Mouse (Mus musculus): ENCODE data around the gene Nr5a1. TPM values are rescaled to one million over a fixed set of nuclear protein-coding genes. Genes with fewer than 3 reads are reported as not detected.

Nr5a1 gene
- total and polyA plus RNA-seq, 2 experiments from 2014 or later, result not detected

GRCm38 (mm10) chr2:38700177-38700576 is 14.2 kb downstream of the Nr5a1 start:
- H3K4me1 ChIP-seq (ENCODE audit: control insufficient read depth, insufficient read depth), result no peaks in the 10 kb centered on the region
- no peaks in the 10 kb centered on the region for H3K36me3 ChIP-seq (replicated peaks; ENCODE audit: control insufficient read depth, insufficient read depth, low read length)
- peaks cover 55% of the 10 kb centered on the region for H3K27me3 ChIP-seq (ENCODE audit: control insufficient read depth, insufficient read depth, low read length)
- no peak overlapping the region for H3K9ac ChIP-seq (replicated peaks; ENCODE audit: low read depth, low read length)
- TF ChIP-seq CTCF (IDR thresholded peaks at IDR 0.05; ENCODE audit: low read depth) (no peak), EP300 (IDR thresholded peaks at IDR 0.05; ENCODE audit: low read depth) (no peak)
- ATAC-seq (ENCODE audit: insufficient read depth, low read depth) (no peak), DNase-seq (ENCODE audit: low spot score) (no peak)
- H3K4me2 ChIP-seq (ENCODE audit: low read depth, low read length), result no peak overlapping the region
- no peaks in the 10 kb centered on the region for H3K9me3 ChIP-seq (replicated peaks; ENCODE audit: control insufficient read depth, low read length)
- no peak overlapping the region for H3K4me3 ChIP-seq (ENCODE audit: low read depth, low read length)
- H3K27ac ChIP-seq (ENCODE audit: low read depth), result no peak overlapping the region
- 67% methylated on average over 5 of the region's 5 CpGs for WGBS

DNA sequence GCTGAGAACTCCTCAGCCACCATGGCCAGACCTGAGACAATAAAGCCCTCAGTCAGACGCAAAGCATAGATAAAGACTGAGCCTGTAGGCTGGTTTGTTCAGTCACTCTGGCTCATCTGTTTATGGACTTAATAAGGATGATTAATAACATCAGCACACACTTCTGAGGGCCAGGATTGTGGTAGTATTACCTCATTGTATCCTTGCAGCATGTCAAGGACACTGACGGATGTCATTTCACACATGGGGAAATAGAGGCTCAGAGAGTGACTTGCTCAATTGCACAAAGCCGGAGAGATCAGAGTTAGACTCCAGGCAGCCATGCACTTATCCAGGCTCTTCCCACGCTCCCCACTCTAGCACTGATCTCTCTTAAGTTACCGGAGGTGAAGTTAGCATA is 15.7 kb downstream of the Nr5a1 start:
- Histone ChIP-seq H3K27ac (ENCODE audit: low read depth) (no peak overlapping the region), H3K9ac (replicated peaks; ENCODE audit: low read depth, low read length) (no peak overlapping the region), H3K4me3 (ENCODE audit: low read depth, low read length) (no peak overlapping the region), H3K4me1 (ENCODE audit: control insufficient read depth, insufficient read depth) (no peaks in the 10 kb centered on the region), H3K36me3 (replicated peaks; ENCODE audit: control insufficient read depth, insufficient read depth, low read length) (no peaks in the 10 kb centered on the region), H3K4me2 (ENCODE audit: low read depth, low read length) (no peak overlapping the region), H3K9me3 (replicated peaks; ENCODE audit: control insufficient read depth, low read length) (no peaks in the 10 kb centered on the region), H3K27me3 (ENCODE audit: control insufficient read depth, insufficient read depth, low read length) (peaks cover 45% of the 10 kb centered on the region)
- ATAC-seq (ENCODE audit: insufficient read depth, low read depth), result no peak
- WGBS, result 77% methylated on average over 5 of the region's 5 CpGs
- TF ChIP-seq CTCF (IDR thresholded peaks at IDR 0.05; ENCODE audit: low read depth) (no peak), EP300 (IDR thresholded peaks at IDR 0.05; ENCODE audit: low read depth) (no peak)
- DNase-seq (ENCODE audit: low spot score), result no peak

DNA sequence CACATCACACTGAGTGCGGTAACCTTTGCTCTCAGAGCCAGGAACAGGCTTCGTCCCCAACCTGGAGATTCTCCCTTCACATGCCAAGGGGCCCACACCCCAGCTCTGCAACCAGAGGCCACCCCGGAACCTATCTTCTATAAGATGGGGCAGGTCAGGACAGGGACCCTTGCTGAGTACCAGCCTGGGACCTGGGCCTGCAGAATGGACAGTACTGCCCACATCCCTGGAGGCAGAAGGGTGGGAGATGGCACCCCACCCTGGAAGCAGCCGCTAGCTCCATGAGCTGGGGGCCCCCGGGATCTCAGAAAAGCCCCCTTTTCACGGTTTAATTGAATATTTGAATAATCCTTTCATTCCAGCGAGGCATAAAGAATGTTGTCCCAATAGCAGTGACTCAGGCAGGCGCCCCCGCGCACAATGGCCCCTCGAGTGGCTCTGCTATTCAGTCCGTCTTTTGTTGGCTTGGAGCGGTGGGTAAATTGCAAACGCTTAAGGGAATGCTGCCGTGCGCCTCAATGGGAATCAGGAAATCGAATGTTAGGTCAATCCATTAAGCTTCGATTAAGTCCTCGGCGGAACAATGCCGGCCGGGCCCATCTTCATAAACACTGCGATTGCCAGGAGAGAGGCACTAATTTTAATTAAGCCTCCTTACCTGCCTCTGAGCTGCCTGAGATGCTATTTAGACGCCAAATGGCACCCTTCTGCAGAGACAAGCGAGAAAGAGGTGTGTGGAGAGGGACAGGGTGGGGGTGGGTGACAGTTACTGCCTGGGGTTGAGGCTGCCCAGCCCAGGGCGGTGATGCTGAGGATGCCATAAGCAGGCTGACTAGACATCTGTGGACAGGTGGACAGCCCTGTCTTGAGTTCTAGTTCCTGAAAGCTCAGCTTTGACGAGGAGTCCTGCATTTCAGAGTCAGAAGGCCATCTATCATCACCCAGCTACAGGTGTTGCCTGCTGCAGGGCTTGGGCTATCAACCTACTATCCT is 16.9 kb downstream of the Nr5a1 start:
- H3K4me3 ChIP-seq (ENCODE audit: low read depth, low read length), result no peak overlapping the region
- DNase-seq (ENCODE audit: low spot score), result no peak
- WGBS, result 54% methylated on average over 27 of the region's 27 CpGs
- no peak overlapping the region for H3K27ac ChIP-seq (ENCODE audit: low read depth)
- no peaks in the 10 kb centered on the region for H3K36me3 ChIP-seq (replicated peaks; ENCODE audit: control insufficient read depth, insufficient read depth, low read length)
- H3K27me3 ChIP-seq (ENCODE audit: control insufficient read depth, insufficient read depth, low read length), result peaks cover 44% of the 10 kb centered on the region
- H3K9ac ChIP-seq (replicated peaks; ENCODE audit: low read depth, low read length), result no peak overlapping the region
- TF ChIP-seq CTCF (IDR thresholded peaks at IDR 0.05; ENCODE audit: low read depth) (no peak), EP300 (IDR thresholded peaks at IDR 0.05; ENCODE audit: low read depth) (no peak)
- no peaks in the 10 kb centered on the region for H3K9me3 ChIP-seq (replicated peaks; ENCODE audit: control insufficient read depth, low read length)
- no peak overlapping the region for H3K4me2 ChIP-seq (ENCODE audit: low read depth, low read length)
- ATAC-seq (ENCODE audit: insufficient read depth, low read depth), result no peak
- H3K4me1 ChIP-seq (ENCODE audit: control insufficient read depth, insufficient read depth), result no peaks in the 10 kb centered on the region

DNA sequence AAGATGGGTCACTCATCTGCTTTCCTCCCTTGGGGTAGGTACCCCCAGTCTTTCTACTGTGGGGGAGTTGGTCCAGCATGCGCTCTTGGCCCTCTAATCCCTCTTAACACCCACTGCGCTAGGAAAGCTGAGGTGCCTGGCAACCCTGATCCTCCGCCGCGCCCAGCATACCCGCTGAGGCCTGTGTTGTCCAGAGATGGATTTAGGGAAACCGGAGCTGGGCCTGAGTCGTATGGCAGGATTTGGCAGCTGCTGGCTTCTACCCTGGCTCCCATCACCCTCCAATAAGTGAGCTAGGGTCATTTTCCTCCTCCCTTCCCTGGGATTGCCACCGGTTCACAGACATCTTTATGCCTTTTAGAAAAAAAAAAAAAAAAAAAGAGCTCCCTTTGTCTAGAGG is 18.6 kb downstream of the Nr5a1 start:
- H3K27ac ChIP-seq (ENCODE audit: low read depth), result no peak overlapping the region
- no peak overlapping the region for H3K9ac ChIP-seq (replicated peaks; ENCODE audit: low read depth, low read length)
- no peaks in the 10 kb centered on the region for H3K36me3 ChIP-seq (replicated peaks; ENCODE audit: control insufficient read depth, insufficient read depth, low read length)
- no peaks in the 10 kb centered on the region for H3K9me3 ChIP-seq (replicated peaks; ENCODE audit: control insufficient read depth, low read length)
- no peaks in the 10 kb centered on the region for H3K4me1 ChIP-seq (ENCODE audit: control insufficient read depth, insufficient read depth)
- DNase-seq (ENCODE audit: low spot score) (no peak), ATAC-seq (ENCODE audit: insufficient read depth, low read depth) (no peak)
- H3K4me3 ChIP-seq (ENCODE audit: low read depth, low read length), result no peak overlapping the region
- peaks cover 36% of the 10 kb centered on the region for H3K27me3 ChIP-seq (ENCODE audit: control insufficient read depth, insufficient read depth, low read length)
- TF ChIP-seq EP300 (IDR thresholded peaks at IDR 0.05; ENCODE audit: low read depth), result no peak
- no peak overlapping the region for H3K4me2 ChIP-seq (ENCODE audit: low read depth, low read length)
- WGBS, result 60% methylated on average over 9 of the region's 9 CpGs

- WGBS, result 12% methylated on average over 8 of the region's 8 CpGs
- TF ChIP-seq EP300 (IDR thresholded peaks at IDR 0.05; ENCODE audit: low read depth) (no peak), CTCF (IDR thresholded peaks at IDR 0.05; ENCODE audit: low read depth) (peak; percentile 43)
- Histone ChIP-seq H3K36me3 (replicated peaks; ENCODE audit: control insufficient read depth, insufficient read depth, low read length) (no peaks in the 10 kb centered on the region), H3K4me1 (ENCODE audit: control insufficient read depth, insufficient read depth) (no peaks in the 10 kb centered on the region), H3K9me3 (replicated peaks; ENCODE audit: control insufficient read depth, low read length) (no peaks in the 10 kb centered on the region), H3K27me3 (ENCODE audit: control insufficient read depth, insufficient read depth, low read length) (peaks cover 46% of the 10 kb centered on the region), H3K4me3 (ENCODE audit: low read depth, low read length) (no peak overlapping the region), H3K9ac (replicated peaks; ENCODE audit: low read depth, low read length) (no peak overlapping the region), H3K4me2 (ENCODE audit: low read depth, low read length) (no peak overlapping the region), H3K27ac (ENCODE audit: low read depth) (no peak overlapping the region)
- ATAC-seq (ENCODE audit: insufficient read depth, low read depth) (no peak), DNase-seq (ENCODE audit: low spot score) (no peak)
Observed at GRCm38 (mm10) chr2:38691542-38691941, 22.8 kb downstream of the Nr5a1 start.
